Mouse (Mus musculus) 416B (cell line): ENCODE results near the gene Smok2a.
"Not testable (repeated sequence)": the region's sequence is repeated elsewhere in the genome, so short reads cannot be mapped to it uniquely, and the experiment has no call there.

Experiments used
- DNase-seq: peaks from one replicate; pipeline ENCODE4 v3.0.0; 2011; ENCODE audit warnings: low read depth

Gene Smok2a

GRCm38 (mm10) chr17:13220888-13221287 is at the start of gene Smok2a:
Gene Smok2a (plus strand): TSS chr17:13221188.
- no peak for DNase-seq

- not testable (repeated sequence) for DNase-seq
These were observed 47.4 kb upstream of the Smok2a start for GRCm38 (mm10) chr17:13173578-13173977.

- not testable (repeated sequence) for DNase-seq
These were observed 47.0 kb upstream of the Smok2a start for GRCm38 (mm10) chr17:13174029-13174428.

- DNase-seq: not testable (repeated sequence)
These were observed 45.4 kb upstream of the Smok2a start for GRCm38 (mm10) chr17:13175609-13176008.

GRCm38 (mm10) chr17:13177796-13178195 is 43.2 kb upstream of the Smok2a start:
- not testable (repeated sequence) for DNase-seq

GRCm38 (mm10) chr17:13179021-13179420 is 42.0 kb upstream of the Smok2a start:
- DNase-seq: not testable (repeated sequence)

- not testable (repeated sequence) for DNase-seq
These were observed 40.5 kb upstream of the Smok2a start for GRCm38 (mm10) chr17:13180491-13180890.

GRCm38 (mm10) chr17:13182712-13183111 is 38.3 kb upstream of the Smok2a start:
- DNase-seq: not testable (repeated sequence)

- DNase-seq: not testable (repeated sequence)
These were observed 36.5 kb upstream of the Smok2a start for GRCm38 (mm10) chr17:13184514-13184913.

GRCm38 (mm10) chr17:13186541-13186940 is 34.4 kb upstream of the Smok2a start:
- DNase-seq: not testable (repeated sequence)

GRCm38 (mm10) chr17:13187621-13188020 is 33.4 kb upstream of the Smok2a start:
- peak; percentile 6 for DNase-seq

- DNase-seq: not testable (repeated sequence)
These were observed 32.1 kb upstream of the Smok2a start for GRCm38 (mm10) chr17:13188846-13189245.

GRCm38 (mm10) chr17:13190836-13191583 is 30.0 kb upstream of the Smok2a start:
- not testable (repeated sequence) for DNase-seq

GRCm38 (mm10) chr17:13196486-13196885 is 24.5 kb upstream of the Smok2a start:
- DNase-seq: not testable (repeated sequence)

GRCm38 (mm10) chr17:13198812-13199211 is 22.2 kb upstream of the Smok2a start:
- not testable (repeated sequence) for DNase-seq

- DNase-seq: not testable (repeated sequence)
These were observed 21.0 kb upstream of the Smok2a start for GRCm38 (mm10) chr17:13199880-13200409.

- not testable (repeated sequence) for DNase-seq
These were observed 19.4 kb upstream of the Smok2a start for GRCm38 (mm10) chr17:13201551-13201950.

- not testable (repeated sequence) for DNase-seq
These were observed 18.4 kb upstream of the Smok2a start for GRCm38 (mm10) chr17:13202453-13203107.

GRCm38 (mm10) chr17:13205247-13205646 is 15.7 kb upstream of the Smok2a start:
- not testable (repeated sequence) for DNase-seq

GRCm38 (mm10) chr17:13206491-13206890 is 14.5 kb upstream of the Smok2a start:
- no peak for DNase-seq

- not testable (repeated sequence) for DNase-seq
These were observed 12.5 kb upstream of the Smok2a start for GRCm38 (mm10) chr17:13208460-13208859.

- DNase-seq: no peak
These were observed 8.7 kb upstream of the Smok2a start for GRCm38 (mm10) chr17:13212136-13212850.
